7 mouse cellular contexts compared by ENCODE assay signal in the genomic region with DNA sequence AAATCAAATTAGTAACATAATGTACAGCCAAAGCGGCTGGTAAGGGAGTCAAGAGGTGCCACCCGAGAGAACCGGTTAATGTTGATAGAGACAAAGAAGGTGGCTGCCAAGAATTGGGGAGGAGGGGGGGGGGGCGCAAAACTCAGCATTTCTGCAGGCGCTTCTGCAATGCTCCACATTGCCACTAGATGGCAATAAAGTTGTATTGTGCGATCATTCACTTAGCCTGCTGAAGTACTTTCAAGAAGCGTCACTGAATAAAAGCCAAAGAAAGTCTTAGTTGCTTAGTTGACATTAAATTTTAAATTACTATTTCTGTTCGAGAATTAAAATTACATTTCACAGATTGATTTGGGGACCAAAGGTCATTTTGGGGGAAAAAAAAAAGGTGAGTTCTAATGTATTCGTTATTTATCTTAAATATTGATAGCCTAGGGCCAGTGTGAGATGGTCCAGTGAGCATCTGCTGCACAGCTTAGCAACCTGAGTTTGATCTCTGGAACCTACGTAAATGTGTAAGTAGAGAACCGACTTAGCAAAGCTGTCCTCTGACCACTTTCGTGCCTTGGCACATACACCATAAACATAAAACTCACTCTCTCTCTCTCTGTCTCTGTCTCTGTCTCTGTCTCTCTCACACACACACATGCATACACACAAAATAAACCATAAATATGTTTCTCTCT.
A peak's percentile ranks its signal among the peaks of the same experiment; 100 is the strongest.
DNase-seq lines count a peak whose midpoint lies in the region; ATAC-seq lines count a peak whose summit lies in the region.

No protein-coding gene starts in this region.

- H3K27ac ChIP-seq in hindbrain, embryonic 16.5 days (ENCODE audit: low read depth, low read length), result no peak overlapping the region

- no peaks in the 10 kb centered on the region for H3K36me3 ChIP-seq in hindbrain, embryonic 16.5 days (ENCODE audit: control insufficient read depth, insufficient read depth, low read length)

- DNase-seq in urinary bladder, postnatal 14 days (ENCODE audit: low spot score), result peak; percentile 63
- DNase-seq in urinary bladder, adult 2 months (ENCODE audit: low spot score), result no peak
- DNase-seq in adrenal gland, postnatal 10 days, result peak; percentile 74
- DNase-seq in embryo, embryonic 9.5 days (ENCODE audit: extremely low spot score), result peak; percentile 81
- DNase-seq in lung, postnatal 10 days, result peak; percentile 77
- DNase-seq in skeletal muscle tissue, adult 2 months (ENCODE audit: low read depth, low spot score), result peak; percentile 66

- no peak overlapping the region for H3K9ac ChIP-seq in hindbrain, embryonic 16.5 days (ENCODE audit: low read depth, low read length)

- WGBS in hindbrain, embryonic 16.5 days, result 16% methylated on average over 12 of the region's 12 CpGs

- no peak overlapping the region for H3K4me2 ChIP-seq in hindbrain, embryonic 16.5 days (ENCODE audit: low read length)

- ATAC-seq in hindbrain, embryonic 16.5 days, result peak; percentile 31; the same call in 1 of the 2 replicates

- no peaks in the 10 kb centered on the region for H3K27me3 ChIP-seq in hindbrain, embryonic 16.5 days (replicated peaks; ENCODE audit: control insufficient read depth, insufficient read depth, low read length)

- peaks cover 9% of the 10 kb centered on the region for H3K4me1 ChIP-seq in hindbrain, embryonic 16.5 days (ENCODE audit: control insufficient read depth, insufficient read depth, low read depth, low read length)

- no peaks in the 10 kb centered on the region for H3K9me3 ChIP-seq in hindbrain, embryonic 16.5 days (ENCODE audit: control insufficient read depth, low read length)

- H3K4me3 ChIP-seq in hindbrain, embryonic 16.5 days (ENCODE audit: low read length), result no peak overlapping the region
